Mouse (Mus musculus): ENCODE data around the gene Paf1. TPM values are rescaled to one million over a fixed set of nuclear protein-coding genes. Genes with fewer than 3 reads are reported as not detected.

The Paf1 gene
- polyA plus RNA-seq (2016; fragmentation: Nextera tagmentation; extraction: Ambion mirVana): 79.8 and 81.3 TPM in 2 replicates

DNA sequence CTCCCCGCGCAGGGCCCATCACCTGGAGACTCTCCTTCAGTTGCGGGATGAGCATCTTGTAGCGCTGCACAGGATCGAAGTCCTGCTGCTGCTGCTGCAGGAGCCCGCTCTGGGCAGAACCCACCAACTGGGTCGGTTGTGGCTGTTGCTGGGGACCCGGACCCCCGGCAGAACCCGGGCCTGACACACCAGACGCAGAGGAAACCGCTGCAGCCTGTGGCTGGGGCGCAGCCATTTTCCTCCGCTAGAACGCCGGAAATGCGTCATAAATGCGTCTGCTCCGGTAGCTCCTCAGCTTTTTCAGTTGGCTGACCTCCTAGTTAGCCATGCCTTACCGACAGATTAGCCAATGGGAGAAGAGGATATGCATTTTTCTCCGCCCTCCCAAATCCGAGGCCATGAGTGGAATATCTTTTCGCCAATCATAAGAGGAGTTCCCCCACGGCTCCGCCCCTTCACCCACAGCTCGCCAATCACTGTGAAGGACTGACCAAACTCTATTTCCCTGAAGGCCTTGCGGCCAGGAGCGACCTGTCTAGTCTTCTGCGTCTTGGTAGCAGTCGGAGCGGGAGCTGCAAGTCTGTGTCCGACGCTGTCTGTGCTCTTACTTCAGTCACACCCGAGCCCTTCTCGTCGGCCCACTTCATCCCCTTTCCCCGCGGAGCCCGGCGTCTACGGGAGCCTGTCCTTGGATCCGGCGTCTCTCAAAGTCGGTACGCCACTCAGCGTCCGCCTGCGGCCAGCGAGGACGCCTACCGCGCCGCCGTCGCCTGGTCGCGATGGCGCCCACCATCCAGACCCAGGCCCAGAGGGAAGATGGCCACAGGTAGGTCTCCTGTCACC, at the start of gene Paf1, which contains the start of gene Med29:
Gene Paf1 (plus strand): TSS at position 523 of the 843 bp plus-strand sequence.
Gene Med29 (minus strand): TSS at position 280 of the 843 bp plus-strand sequence.
- H3K9me3 ChIP-seq: no peaks in the 10 kb centered on the region
- peaks cover 20% of the 10 kb centered on the region for H3K4me1 ChIP-seq
- H3K27ac ChIP-seq: peak within 1 kb of the TSS; percentile 88
- H3K27me3 ChIP-seq (ENCODE audit: insufficient read depth, poor library complexity, severe bottlenecking): no peaks in the 10 kb centered on the region
- DNase-seq (ENCODE audit: low spot score): peak; percentile 99
- H3K4me3 ChIP-seq: peak within 1 kb of the TSS; percentile 79
- WGBS: under 1% methylated on average over 58 of the region's 58 CpGs
- peaks cover 62% of the 10 kb centered on the region for H3K36me3 ChIP-seq

DNA sequence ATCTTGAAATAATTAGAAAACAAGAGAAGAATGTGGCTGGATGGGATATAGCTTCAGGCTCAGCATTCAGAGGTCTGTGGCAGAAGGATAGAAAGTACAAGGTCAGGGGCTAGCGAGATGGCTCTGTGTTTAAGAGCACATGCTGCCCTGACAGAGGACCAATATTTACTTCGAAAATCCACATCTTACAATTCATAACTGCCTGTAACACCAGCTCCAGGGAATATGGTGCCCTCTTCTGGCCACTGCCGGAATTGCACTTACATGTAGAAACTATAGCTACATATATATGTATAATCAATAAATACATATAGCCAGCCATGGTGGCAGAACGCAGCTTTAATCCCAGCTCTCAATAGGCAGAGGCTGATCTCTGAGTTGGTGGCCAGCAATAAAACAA, 48.1 kb upstream of the Paf1 start:
- no peak for DNase-seq (ENCODE audit: low spot score)
- H3K4me1 ChIP-seq: peaks cover 9% of the 10 kb centered on the region
- no peaks in the 10 kb centered on the region for H3K27me3 ChIP-seq (ENCODE audit: insufficient read depth, poor library complexity, severe bottlenecking)
- no peaks in the 10 kb centered on the region for H3K9me3 ChIP-seq
- 10% methylated on average over 4 of the region's 4 CpGs for WGBS
- H3K27ac ChIP-seq: no peak overlapping the region
- no peaks in the 10 kb centered on the region for H3K36me3 ChIP-seq
- no peak overlapping the region for H3K4me3 ChIP-seq

DNA sequence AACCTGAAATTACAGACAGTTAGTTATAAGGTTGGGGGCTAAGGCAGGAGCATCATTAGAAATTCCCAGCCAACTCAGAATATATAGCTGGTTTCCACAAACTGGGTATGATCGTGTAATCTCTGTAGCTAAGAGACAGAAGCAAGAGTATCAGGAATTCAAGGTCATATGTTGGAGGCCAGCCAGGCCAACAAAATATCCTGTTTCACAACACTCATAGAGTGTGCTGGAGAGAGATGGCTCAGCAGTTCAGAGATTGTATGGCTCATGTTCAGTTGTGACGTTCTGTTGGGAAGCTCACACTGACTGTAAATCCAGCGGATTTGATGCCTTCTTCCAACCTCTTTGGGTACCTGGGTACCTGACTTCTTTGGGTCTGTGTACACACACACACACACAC, 45.0 kb upstream of the Paf1 start:
- Histone ChIP-seq H3K4me3 (no peak overlapping the region), H3K9me3 (no peaks in the 10 kb centered on the region), H3K4me1 (peaks cover 18% of the 10 kb centered on the region), H3K27me3 (ENCODE audit: insufficient read depth, poor library complexity, severe bottlenecking) (no peaks in the 10 kb centered on the region), H3K36me3 (peaks cover 14% of the 10 kb centered on the region), H3K27ac (no peak overlapping the region)
- DNase-seq (ENCODE audit: low spot score): no peak
- WGBS: 84% methylated on average over 3 of the region's 3 CpGs

- 81% methylated on average over 7 of the region's 7 CpGs for WGBS
- no peaks in the 10 kb centered on the region for H3K9me3 ChIP-seq
- H3K27ac ChIP-seq: no peak overlapping the region
- no peaks in the 10 kb centered on the region for H3K27me3 ChIP-seq (ENCODE audit: insufficient read depth, poor library complexity, severe bottlenecking)
- H3K36me3 ChIP-seq: peaks cover 22% of the 10 kb centered on the region
- no peak for DNase-seq (ENCODE audit: low spot score)
- H3K4me3 ChIP-seq: no peak overlapping the region
- peaks cover 18% of the 10 kb centered on the region for H3K4me1 ChIP-seq
These were observed 44.1 kb upstream of the Paf1 start for GRCm38 (mm10) chr7:28348601-28349000.

- Histone ChIP-seq H3K36me3 (peaks cover 38% of the 10 kb centered on the region), H3K9me3 (no peaks in the 10 kb centered on the region), H3K27ac (peak within 1 kb of the TSS; percentile 97), H3K4me3 (peak within 1 kb of the TSS; percentile 89), H3K4me1 (peaks cover 18% of the 10 kb centered on the region), H3K27me3 (ENCODE audit: insufficient read depth, poor library complexity, severe bottlenecking) (no peaks in the 10 kb centered on the region)
- under 1% methylated on average over 50 of the region's 50 CpGs for WGBS
- DNase-seq (ENCODE audit: low spot score): peak; percentile 99
These were observed 42.4 kb upstream of the Paf1 start, which contains the start of gene Rps16 for GRCm38 (mm10) chr7:28350155-28350883. Gene Rps16 (plus strand): TSS chr7:28350652.

DNA sequence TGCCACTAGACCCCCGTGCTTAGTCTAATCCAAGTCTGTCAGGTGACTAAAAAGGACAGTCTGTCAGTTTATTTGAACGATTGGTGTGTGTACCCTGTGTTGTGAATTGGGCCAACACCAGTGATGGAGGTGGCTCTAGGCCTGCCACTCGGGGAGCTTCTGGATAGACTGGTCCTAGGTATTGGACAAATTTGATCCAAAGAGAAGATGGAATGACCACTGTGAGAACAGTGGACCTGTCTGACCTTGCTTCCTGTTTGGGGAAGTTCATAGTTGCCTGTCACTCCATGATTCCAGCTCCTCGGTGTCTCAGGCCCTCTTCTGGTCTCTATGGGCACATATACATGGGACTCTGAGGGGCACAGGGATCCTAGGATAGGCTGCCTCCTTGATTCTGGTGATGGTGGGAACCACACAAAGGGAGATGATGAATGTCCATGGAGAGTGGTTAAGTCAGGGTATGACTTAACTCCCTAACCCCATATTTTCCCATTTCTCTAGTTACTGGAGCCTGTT, 41.0 kb upstream of the Paf1 start:
- Histone ChIP-seq H3K9me3 (no peaks in the 10 kb centered on the region), H3K27me3 (ENCODE audit: insufficient read depth, poor library complexity, severe bottlenecking) (no peaks in the 10 kb centered on the region), H3K4me1 (peaks cover 25% of the 10 kb centered on the region), H3K4me3 (peak overlapping the region; percentile 89), H3K36me3 (peaks cover 39% of the 10 kb centered on the region), H3K27ac (peak overlapping the region; percentile 97)
- 42% methylated on average over 4 of the region's 4 CpGs for WGBS
- DNase-seq (ENCODE audit: low spot score): no peak

GRCm38 (mm10) chr7:28353267-28353666, 39.5 kb upstream of the Paf1 start:
- Histone ChIP-seq H3K27ac (no peak overlapping the region), H3K36me3 (peaks cover 39% of the 10 kb centered on the region), H3K4me1 (peaks cover 40% of the 10 kb centered on the region), H3K9me3 (no peaks in the 10 kb centered on the region), H3K27me3 (ENCODE audit: insufficient read depth, poor library complexity, severe bottlenecking) (no peaks in the 10 kb centered on the region), H3K4me3 (no peak overlapping the region)
- 94% methylated on average over 2 of the region's 2 CpGs for WGBS
- DNase-seq (ENCODE audit: low spot score): no peak

- Histone ChIP-seq H3K9me3 (no peaks in the 10 kb centered on the region), H3K4me1 (peaks cover 49% of the 10 kb centered on the region), H3K27me3 (ENCODE audit: insufficient read depth, poor library complexity, severe bottlenecking) (no peaks in the 10 kb centered on the region), H3K27ac (no peak overlapping the region), H3K4me3 (no peak overlapping the region), H3K36me3 (peaks cover 46% of the 10 kb centered on the region)
- 85% methylated on average over 3 of the region's 3 CpGs for WGBS
- no peak for DNase-seq (ENCODE audit: low spot score)
These were observed 38.6 kb upstream of the Paf1 start for GRCm38 (mm10) chr7:28354113-28354581.

- Histone ChIP-seq H3K9me3 (no peaks in the 10 kb centered on the region), H3K4me3 (no peak overlapping the region), H3K27ac (no peak overlapping the region), H3K27me3 (ENCODE audit: insufficient read depth, poor library complexity, severe bottlenecking) (no peaks in the 10 kb centered on the region), H3K4me1 (peaks cover 48% of the 10 kb centered on the region), H3K36me3 (peaks cover 51% of the 10 kb centered on the region)
- WGBS: 92% methylated on average over 3 of the region's 3 CpGs
- DNase-seq (ENCODE audit: low spot score): no peak
These were observed 38.2 kb upstream of the Paf1 start for GRCm38 (mm10) chr7:28354596-28354995.

DNA sequence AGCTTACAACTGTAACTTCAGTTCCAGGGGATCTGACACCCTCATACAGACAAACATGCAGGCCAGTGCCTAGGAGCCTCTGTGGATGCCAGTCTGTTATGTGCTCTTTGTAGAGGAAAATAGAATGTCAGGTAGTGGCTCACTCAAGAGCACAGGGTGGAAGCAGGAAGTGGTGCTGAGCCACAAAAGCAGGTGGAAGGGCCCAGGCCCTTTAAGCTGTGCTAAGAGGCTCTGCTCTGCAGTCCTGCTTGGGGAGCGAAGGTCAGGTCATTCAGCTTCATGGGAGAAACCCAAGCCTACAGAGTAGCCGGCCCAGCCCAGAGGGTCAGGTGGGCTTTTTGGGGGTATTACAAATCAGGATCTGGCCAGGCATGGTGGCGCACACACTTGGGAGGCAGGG, 37.5 kb upstream of the Paf1 start:
- Histone ChIP-seq H3K9me3 (no peaks in the 10 kb centered on the region), H3K4me1 (peaks cover 47% of the 10 kb centered on the region), H3K27ac (no peak overlapping the region), H3K36me3 (peaks cover 57% of the 10 kb centered on the region), H3K27me3 (ENCODE audit: insufficient read depth, poor library complexity, severe bottlenecking) (no peaks in the 10 kb centered on the region), H3K4me3 (no peak overlapping the region)
- no peak for DNase-seq (ENCODE audit: low spot score)
- WGBS: 93% methylated on average over 3 of the region's 3 CpGs

DNA sequence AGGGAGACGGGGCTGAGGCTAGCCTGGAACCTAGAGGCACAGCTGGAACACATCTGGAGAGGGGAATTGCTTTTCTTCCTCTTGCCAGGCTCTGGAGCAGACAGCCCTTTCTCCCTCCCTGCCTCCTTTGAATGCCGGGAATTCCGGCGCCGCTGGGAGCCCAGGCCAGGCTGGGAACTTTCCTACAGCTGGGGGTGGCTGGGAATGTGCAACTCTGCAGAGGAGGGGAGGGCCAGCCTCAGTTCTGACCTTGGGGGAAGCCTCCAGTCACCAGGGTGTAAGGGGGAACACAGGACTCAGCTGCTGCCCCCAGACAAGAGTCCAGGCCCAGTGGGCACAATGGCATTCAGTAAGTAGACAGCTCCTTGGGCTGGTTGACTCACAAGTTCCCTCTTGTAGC, 35.8 kb upstream of the Paf1 start:
- peak overlapping the region; percentile 88 for H3K27ac ChIP-seq
- WGBS: 0% methylated on average over 5 of the region's 5 CpGs
- DNase-seq (ENCODE audit: low spot score): peak; percentile 91
- peaks cover 43% of the 10 kb centered on the region for H3K4me1 ChIP-seq
- peaks cover 68% of the 10 kb centered on the region for H3K36me3 ChIP-seq
- no peaks in the 10 kb centered on the region for H3K27me3 ChIP-seq (ENCODE audit: insufficient read depth, poor library complexity, severe bottlenecking)
- H3K9me3 ChIP-seq: no peaks in the 10 kb centered on the region
- H3K4me3 ChIP-seq: peak overlapping the region; percentile 34

GRCm38 (mm10) chr7:28357984-28358383, 34.8 kb upstream of the Paf1 start:
- Histone ChIP-seq H3K4me1 (peaks cover 50% of the 10 kb centered on the region), H3K9me3 (no peaks in the 10 kb centered on the region)

GRCm38 (mm10) chr7:28358431-28358830, 34.3 kb upstream of the Paf1 start:
- peak overlapping the region; percentile 34; the same call in 1 of the 2 replicates for H3K4me3 ChIP-seq
- H3K27ac ChIP-seq: peak overlapping the region; percentile 88
- H3K9me3 ChIP-seq: no peaks in the 10 kb centered on the region
- peaks cover 50% of the 10 kb centered on the region for H3K4me1 ChIP-seq
- peaks cover 68% of the 10 kb centered on the region for H3K36me3 ChIP-seq
- 51% methylated on average over 7 of the region's 7 CpGs for WGBS
- DNase-seq (ENCODE audit: low spot score): no peak
- no peaks in the 10 kb centered on the region for H3K27me3 ChIP-seq (ENCODE audit: insufficient read depth, poor library complexity, severe bottlenecking)

More at GRCm38 (mm10) chr7:28357984-28358383, 34.8 kb upstream of the Paf1 start:
- peaks cover 68% of the 10 kb centered on the region for H3K36me3 ChIP-seq
- H3K27ac ChIP-seq: peak overlapping the region; percentile 88
- H3K27me3 ChIP-seq (ENCODE audit: insufficient read depth, poor library complexity, severe bottlenecking): no peaks in the 10 kb centered on the region
- H3K4me3 ChIP-seq: peak overlapping the region; percentile 34
- no peak for DNase-seq (ENCODE audit: low spot score)
- 2% methylated on average over 5 of the region's 5 CpGs for WGBS
